Mouse (Mus musculus): ENCODE measurements at regions not wholly inside any gene's neighbourhood (a gene's known extent, or its start where the extent isn't known, plus 50 kb on each side); places are given as distances from the start of the nearest gene placed in this dataset.

- H3K36me3 ChIP-seq (replicated peaks in 1 of 2; ENCODE audit: control insufficient read depth in 1 of 2, insufficient read depth in 1 of 2, low read length in 1 of 2): no peaks in the 10 kb centered on the region
- H3K4me1 ChIP-seq (ENCODE audit: control insufficient read depth in 1 of 2, insufficient read depth in 2 of 2): 0 out of 4 replicates have a peak, but pooled peaks cover 0 to 5% of the 10 kb centered on the region in 2 experiments
- H3K27me3 ChIP-seq (replicated peaks): no peaks in the 10 kb centered on the region
- H3K9me3 ChIP-seq (replicated peaks; ENCODE audit: low read length): no peaks in the 10 kb centered on the region
- dilution Hi-C loops (cut with MboI; ENCODE audit: extremely low pct_ligation_motif_present, extremely low pct_unique_long_range_greater_than_20kb, low sequenced_read_pairs): no loop called here
- in situ Hi-C loops (cut with MboI; ENCODE audit: low pct_ligation_motif_present, low pct_unique_long_range_greater_than_20kb, low sequenced_read_pairs): no loop called here
- H3K9ac ChIP-seq (ENCODE audit: insufficient read depth, low read depth): no peak overlapping the region
- no peaks in the 10 kb centered on the region for H3K79me2 ChIP-seq (replicated peaks; ENCODE audit: control insufficient read depth, extremely low read depth, insufficient read depth, poor library complexity, severe bottlenecking)
- no peak overlapping the region for H3K4me3 ChIP-seq (replicated peaks in 1 of 3; ENCODE audit: low read depth in 2 of 3, low read length in 2 of 3, poor library complexity in 1 of 3)
- H3K27ac ChIP-seq (ENCODE audit: insufficient read depth, low read depth): no peak overlapping the region
- no peak for DNase-seq (ENCODE audit: extremely low read depth)
- no peak overlapping the region for H3K4me2 ChIP-seq (ENCODE audit: insufficient read depth, low read depth, poor library complexity, severe bottlenecking)
- TF ChIP-seq RCOR1 (conservative IDR thresholded peaks at IDR 0.05; ENCODE audit: low read depth, low read length) (no peak), JUN (IDR thresholded peaks at IDR 0.05; ENCODE audit: insufficient read depth, low read depth, low read length) (no peak), MXI1 (IDR thresholded peaks at IDR 0.05; ENCODE audit: low read depth, low read length) (no peak), ETS1 (conservative IDR thresholded peaks at IDR 0.05; ENCODE audit: low read depth, low read length) (no peak), POLR2AphosphoS2 (IDR thresholded peaks at IDR 0.05; ENCODE audit: low read depth, low read length) (no peak), IRF4 (IDR thresholded peaks at IDR 0.05; ENCODE audit: low read depth, low read length) (no peak), UBTF (IDR thresholded peaks at IDR 0.05; ENCODE audit: low read depth, low read length) (no peak), GABPA (IDR thresholded peaks at IDR 0.05; ENCODE audit: insufficient replicate concordance, low read depth, low read length) (no peak), EP300 (IDR thresholded peaks at IDR 0.05; ENCODE audit: low read length) (no peak), CHD1 (IDR thresholded peaks at IDR 0.05; ENCODE audit: low read depth, low read length) (no peak), POLR2A (IDR thresholded peaks at IDR 0.05; ENCODE audit: low read depth, low read length) (no peak), USF2 (conservative IDR thresholded peaks at IDR 0.05; ENCODE audit: low read depth, low read length) (no peak), NRF1 (IDR thresholded peaks at IDR 0.05; ENCODE audit: low read depth, low read length) (no peak), JUND (conservative IDR thresholded peaks at IDR 0.05; ENCODE audit: low read depth, low read length) (no peak), HCFC1 (IDR thresholded peaks at IDR 0.05; ENCODE audit: low read depth, low read length) (no peak), ELF1 (IDR thresholded peaks at IDR 0.05; ENCODE audit: low read depth, low read length) (no peak), ZMIZ1 (IDR thresholded peaks at IDR 0.05; ENCODE audit: low read depth, low read length) (no peak), E2F4 (IDR thresholded peaks at IDR 0.05; ENCODE audit: insufficient replicate concordance, low read depth, low read length) (no peak)
Measured at GRCm38 (mm10) chr12:26756284-26756683, 287.3 kb downstream of the Cmpk2 start.

- no peak for DNase-seq (ENCODE audit: extremely low read depth)
- H3K36me3 ChIP-seq (replicated peaks in 1 of 2; ENCODE audit: control insufficient read depth in 1 of 2, insufficient read depth in 1 of 2, low read length in 1 of 2): no peaks in the 10 kb centered on the region
- dilution Hi-C loops (cut with MboI; ENCODE audit: extremely low pct_ligation_motif_present, extremely low pct_unique_long_range_greater_than_20kb, low sequenced_read_pairs): no loop called here
- TF ChIP-seq RAD21 (IDR thresholded peaks at IDR 0.05; ENCODE audit: low read depth, low read length) (no peak), TCF12 (IDR thresholded peaks at IDR 0.05; ENCODE audit: low read depth, low read length) (no peak), ZC3H11A (IDR thresholded peaks at IDR 0.05; ENCODE audit: low read depth, low read length) (no peak), MXI1 (IDR thresholded peaks at IDR 0.05; ENCODE audit: low read depth, low read length) (no peak), ZNF384 (IDR thresholded peaks at IDR 0.05; ENCODE audit: low read depth, low read length) (no peak), BHLHE40 (IDR thresholded peaks at IDR 0.05; ENCODE audit: low read depth, low read length) (no peak), MAFK (IDR thresholded peaks at IDR 0.05; ENCODE audit: insufficient replicate concordance, low read length) (no peak), NELFE (IDR thresholded peaks at IDR 0.05; ENCODE audit: low read depth, low read length) (no peak), ZKSCAN1 (IDR thresholded peaks at IDR 0.05; ENCODE audit: borderline replicate concordance, low read depth, low read length) (no peak), RCOR1 (conservative IDR thresholded peaks at IDR 0.05; ENCODE audit: low read depth, low read length) (no peak), JUND (conservative IDR thresholded peaks at IDR 0.05; ENCODE audit: low read depth, low read length) (no peak), CTCF (conservative IDR thresholded peaks at IDR 0.05 in 1 of 2, IDR thresholded peaks at IDR 0.05 in 1 of 2; ENCODE audit: low read depth in 2 of 2, low read length in 2 of 2) (no peak), POLR2A (IDR thresholded peaks at IDR 0.05; ENCODE audit: low read depth, low read length) (no peak), POLR2AphosphoS2 (IDR thresholded peaks at IDR 0.05; ENCODE audit: low read depth, low read length) (no peak), CHD1 (IDR thresholded peaks at IDR 0.05; ENCODE audit: low read depth, low read length) (no peak)
- H3K4me2 ChIP-seq (ENCODE audit: insufficient read depth, low read depth, poor library complexity, severe bottlenecking): no peak overlapping the region
- in situ Hi-C loops (cut with MboI; ENCODE audit: low pct_ligation_motif_present, low pct_unique_long_range_greater_than_20kb, low sequenced_read_pairs): no loop called here
- 0 out of 4 replicates have a peak, but pooled peaks cover 0 to 5% of the 10 kb centered on the region in 2 experiments for H3K4me1 ChIP-seq (ENCODE audit: control insufficient read depth in 1 of 2, insufficient read depth in 2 of 2)
- H3K9ac ChIP-seq (ENCODE audit: insufficient read depth, low read depth): no peak overlapping the region
- no peaks in the 10 kb centered on the region for H3K9me3 ChIP-seq (replicated peaks; ENCODE audit: low read length)
- H3K27me3 ChIP-seq (replicated peaks): no peaks in the 10 kb centered on the region
- no peak overlapping the region for H3K27ac ChIP-seq (ENCODE audit: insufficient read depth, low read depth)
- H3K79me2 ChIP-seq (replicated peaks; ENCODE audit: control insufficient read depth, extremely low read depth, insufficient read depth, poor library complexity, severe bottlenecking): no peaks in the 10 kb centered on the region
- H3K4me3 ChIP-seq (replicated peaks in 1 of 3; ENCODE audit: low read depth in 2 of 3, low read length in 2 of 3, poor library complexity in 1 of 3): no peak overlapping the region
Measured at GRCm38 (mm10) chr12:26754611-26755010, 285.6 kb downstream of the Cmpk2 start.
